Mouse (Mus musculus): ENCODE measurements around the gene Adarb2.

DNA sequence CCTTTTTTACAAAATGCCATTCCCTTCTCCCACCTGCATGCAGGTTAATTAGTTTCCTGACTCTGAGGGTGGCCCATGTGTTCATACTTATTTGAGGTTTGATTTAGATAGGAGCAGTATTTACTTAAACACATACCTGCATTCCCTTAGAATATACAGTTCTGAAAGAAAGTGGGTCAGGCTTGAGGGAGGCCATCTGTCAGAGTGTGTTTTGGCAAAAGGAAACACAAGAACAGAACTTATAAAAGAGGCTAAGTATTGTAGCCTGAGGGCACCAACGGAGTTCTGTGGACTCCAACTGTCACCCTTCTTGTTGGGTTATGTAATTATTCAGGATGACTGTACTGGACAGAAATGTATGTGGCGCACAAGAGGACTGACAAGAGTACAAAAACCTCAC is 349.6 kb downstream of the Adarb2 start:
- no peak for TF ChIP-seq CTCF (IDR thresholded peaks at IDR 0.05; ENCODE audit: extremely low read depth, insufficient read length, insufficient replicate concordance, low read depth, low read length)
- TF ChIP-seq POLR2A (IDR thresholded peaks at IDR 0.05; ENCODE audit: low read depth, low read length): no peak
